Mouse (Mus musculus): Measurements from ENCODE around the gene Cops6. TPM values are rescaled to one million over a fixed set of nuclear protein-coding genes. Genes with fewer than 3 reads are reported as not detected.

Gene Cops6
- 75.6 TPM for polyA plus RNA-seq (2014; fragmentation: Illumina TruSeq; extraction: RNeasy Lipid Tissue Mini Kit (QIAGEN cat#74804); ENCODE audit: low read depth, low replicate concordance)

GRCm38 (mm10) chr5:138160842-138161665, at the start of gene Cops6:
Cops6 (plus strand) TSS chr5:138161071.

GRCm38 (mm10) chr5:138116255-138117198, 44.3 kb upstream of the Cops6 start, which contains the start of gene Zscan21:
Zscan21 (plus strand) TSS chr5:138116903.

GRCm38 (mm10) chr5:138155443-138155976, 5.4 kb upstream of the Cops6 start, which contains the start of gene Zfp113:
Zfp113 (minus strand) TSS chr5:138155744.

GRCm38 (mm10) chr5:138171695-138172491, 11.0 kb downstream of the Cops6 start, which contains the start of the genes Ap4m1 and Mcm7:
Ap4m1 (plus strand) TSS chr5:138172002.
Mcm7 (minus strand) TSS chr5:138172422.

GRCm38 (mm10) chr5:138186950-138187638, 26.2 kb downstream of the Cops6 start, which contains the start of the genes Taf6 and Cnpy4:
Taf6 (minus strand) TSS chr5:138187451.
Cnpy4 (plus strand) TSS chr5:138187485.

GRCm38 (mm10) chr5:138193771-138194727, 33.2 kb downstream of the Cops6 start, which contains the start of gene Mblac1:
Mblac1 (plus strand) TSS chr5:138194314.

Other genes starting within 250 kb of the Cops6 start
- 1.7 TPM for gene Cyp3a13, start 239.5 kb upstream of the Cops6 start, polyA plus RNA-seq (2014; fragmentation: Illumina TruSeq; extraction: RNeasy Lipid Tissue Mini Kit (QIAGEN cat#74804); ENCODE audit: low read depth, low replicate concordance)
- gene Gjc3, start 198.0 kb upstream of the Cops6 start, polyA plus RNA-seq (2014; fragmentation: Illumina TruSeq; extraction: RNeasy Lipid Tissue Mini Kit (QIAGEN cat#74804); ENCODE audit: low read depth, low replicate concordance), result not detected
- gene Azgp1, start 179.6 kb upstream of the Cops6 start, polyA plus RNA-seq (2014; fragmentation: Illumina TruSeq; extraction: RNeasy Lipid Tissue Mini Kit (QIAGEN cat#74804); ENCODE audit: low read depth, low replicate concordance), result 14.1 TPM
- not detected for gene Smok3a, start 139.8 kb upstream of the Cops6 start, polyA plus RNA-seq (2014; fragmentation: Illumina TruSeq; extraction: RNeasy Lipid Tissue Mini Kit (QIAGEN cat#74804); ENCODE audit: low read depth, low replicate concordance)
- gene Smok3b, start 139.6 kb upstream of the Cops6 start, polyA plus RNA-seq (2014; fragmentation: Illumina TruSeq; extraction: RNeasy Lipid Tissue Mini Kit (QIAGEN cat#74804); ENCODE audit: low read depth, low replicate concordance), result not detected
- gene Smok3c, start 107.9 kb upstream of the Cops6 start, polyA plus RNA-seq (2014; fragmentation: Illumina TruSeq; extraction: RNeasy Lipid Tissue Mini Kit (QIAGEN cat#74804); ENCODE audit: low read depth, low replicate concordance), result not detected
- 50.9 TPM for gene Zkscan1, start 76.0 kb upstream of the Cops6 start, polyA plus RNA-seq (2014; fragmentation: Illumina TruSeq; extraction: RNeasy Lipid Tissue Mini Kit (QIAGEN cat#74804); ENCODE audit: low read depth, low replicate concordance)
- gene Zscan21, start 44.2 kb upstream of the Cops6 start, polyA plus RNA-seq (2014; fragmentation: Illumina TruSeq; extraction: RNeasy Lipid Tissue Mini Kit (QIAGEN cat#74804); ENCODE audit: low read depth, low replicate concordance), result 17.5 TPM
- gene Zfp113, start 5.3 kb upstream of the Cops6 start, polyA plus RNA-seq (2014; fragmentation: Illumina TruSeq; extraction: RNeasy Lipid Tissue Mini Kit (QIAGEN cat#74804); ENCODE audit: low read depth, low replicate concordance), result 16.9 TPM
- gene Ap4m1, start 10.9 kb downstream of the Cops6 start, polyA plus RNA-seq (2014; fragmentation: Illumina TruSeq; extraction: RNeasy Lipid Tissue Mini Kit (QIAGEN cat#74804); ENCODE audit: low read depth, low replicate concordance), result 4.8 TPM
- gene Mcm7, start 11.4 kb downstream of the Cops6 start, polyA plus RNA-seq (2014; fragmentation: Illumina TruSeq; extraction: RNeasy Lipid Tissue Mini Kit (QIAGEN cat#74804); ENCODE audit: low read depth, low replicate concordance), result 6.9 TPM
- 2.7 TPM for gene Taf6, start 26.4 kb downstream of the Cops6 start, polyA plus RNA-seq (2014; fragmentation: Illumina TruSeq; extraction: RNeasy Lipid Tissue Mini Kit (QIAGEN cat#74804); ENCODE audit: low read depth, low replicate concordance)
- 9.6 TPM for gene Cnpy4, start 26.4 kb downstream of the Cops6 start, polyA plus RNA-seq (2014; fragmentation: Illumina TruSeq; extraction: RNeasy Lipid Tissue Mini Kit (QIAGEN cat#74804); ENCODE audit: low read depth, low replicate concordance)
- gene Mblac1, start 33.2 kb downstream of the Cops6 start, polyA plus RNA-seq (2014; fragmentation: Illumina TruSeq; extraction: RNeasy Lipid Tissue Mini Kit (QIAGEN cat#74804); ENCODE audit: low read depth, low replicate concordance), result 0.36 TPM
- not detected for gene Nxpe5, start 64.8 kb downstream of the Cops6 start, polyA plus RNA-seq (2014; fragmentation: Illumina TruSeq; extraction: RNeasy Lipid Tissue Mini Kit (QIAGEN cat#74804); ENCODE audit: low read depth, low replicate concordance)
- gene Lamtor4, start 94.4 kb downstream of the Cops6 start, polyA plus RNA-seq (2014; fragmentation: Illumina TruSeq; extraction: RNeasy Lipid Tissue Mini Kit (QIAGEN cat#74804); ENCODE audit: low read depth, low replicate concordance), result 2.1 TPM
- gene BC037034, start 103.0 kb downstream of the Cops6 start, polyA plus RNA-seq (2014; fragmentation: Illumina TruSeq; extraction: RNeasy Lipid Tissue Mini Kit (QIAGEN cat#74804); ENCODE audit: low read depth, low replicate concordance), result 1.3 TPM
- not detected for gene Gal3st4, start 111.8 kb downstream of the Cops6 start, polyA plus RNA-seq (2014; fragmentation: Illumina TruSeq; extraction: RNeasy Lipid Tissue Mini Kit (QIAGEN cat#74804); ENCODE audit: low read depth, low replicate concordance)
- gene Gm43720, start 118.9 kb downstream of the Cops6 start, polyA plus RNA-seq (2014; fragmentation: Illumina TruSeq; extraction: RNeasy Lipid Tissue Mini Kit (QIAGEN cat#74804); ENCODE audit: low read depth, low replicate concordance), result not detected
- gene Gpc2, start 118.9 kb downstream of the Cops6 start, polyA plus RNA-seq (2014; fragmentation: Illumina TruSeq; extraction: RNeasy Lipid Tissue Mini Kit (QIAGEN cat#74804); ENCODE audit: low read depth, low replicate concordance), result not detected
- not detected for gene Stag3, start 119.2 kb downstream of the Cops6 start, polyA plus RNA-seq (2014; fragmentation: Illumina TruSeq; extraction: RNeasy Lipid Tissue Mini Kit (QIAGEN cat#74804); ENCODE audit: low read depth, low replicate concordance)
- gene Pvrig, start 180.9 kb downstream of the Cops6 start, polyA plus RNA-seq (2014; fragmentation: Illumina TruSeq; extraction: RNeasy Lipid Tissue Mini Kit (QIAGEN cat#74804); ENCODE audit: low read depth, low replicate concordance), result not detected